12 mouse cellular contexts compared by ENCODE assay signal in the genomic region with DNA sequence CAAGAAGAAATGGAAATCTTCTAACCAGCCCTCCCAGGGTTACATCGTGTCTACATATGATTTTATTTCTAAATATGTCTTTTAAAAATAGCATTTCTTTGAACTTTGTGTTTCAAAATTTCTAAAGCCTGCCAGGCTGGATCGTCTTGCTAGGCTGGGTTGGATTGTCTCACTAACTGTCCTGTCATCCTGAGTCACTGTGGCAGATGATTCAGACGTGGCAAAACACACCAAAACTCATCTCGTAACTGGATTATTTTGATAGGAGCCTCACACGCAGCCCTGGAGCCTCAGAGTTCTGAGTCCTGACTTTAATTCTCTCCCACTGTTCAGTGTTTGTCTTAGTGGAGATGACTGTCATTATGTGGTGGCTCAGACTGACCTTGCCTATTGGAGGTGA. TPM values are rescaled to one million over a fixed set of nuclear protein-coding genes. Genes with fewer than 3 reads are reported as not detected.
A peak's percentile ranks its signal among the peaks of the same experiment; 100 is the strongest.
DNase-seq lines count a peak whose midpoint lies in the region; ATAC-seq lines count a peak whose summit lies in the region.
"Had no signal": no experiment of that assay in that cellular context is flagged by ENCODE, and none has a peak within 500 bp of the region (broad histone marks: within the 10 kb centered on the region; RNA-seq: fewer than 3 reads in every experiment).

No protein-coding gene starts in this region.

- ATAC-seq in frontal cortex, adult (ENCODE audit: low TSS enrichment): no peak
- ATAC-seq in liver, embryonic 13.5 days (ENCODE audit: low read depth): peak; percentile 77
- ATAC-seq: lung, postnatal 0 days had no signal

- H3K9ac ChIP-seq in liver, embryonic 13.5 days: peak overlapping the region; percentile 58
- H3K9ac ChIP-seq: midbrain, embryonic 12.5 days had no signal

- H3K9me3 ChIP-seq in liver, embryonic 13.5 days (replicated peaks): no peaks in the 10 kb centered on the region

- H3K4me2 ChIP-seq in liver, embryonic 13.5 days: peak overlapping the region; percentile 23
- H3K4me2 ChIP-seq: midbrain, embryonic 12.5 days had no signal

- H3K4me1 ChIP-seq in liver, embryonic 13.5 days (replicated peaks): peaks cover 42% of the 10 kb centered on the region
- H3K4me1 ChIP-seq: midbrain, embryonic 12.5 days had no signal

- peaks cover 22% of the 10 kb centered on the region for H3K36me3 ChIP-seq in liver, embryonic 13.5 days

- H3K4me3 ChIP-seq in liver, embryonic 13.5 days (replicated peaks): no peak overlapping the region
- H3K4me3 ChIP-seq: midbrain, embryonic 12.5 days had no signal

- 48% methylated on average over 5 of the region's 5 CpGs for WGBS in liver, embryonic 13.5 days (ENCODE audit: insufficient replicate concordance)

- peak; percentile 38 for DNase-seq in frontal cortex, postnatal 36 days (ENCODE audit: low spot score in 2 of 2)
- peak; percentile 36 for DNase-seq in 3134 (ENCODE audit: extremely low read depth, insufficient read length, low spot score)
- peak; percentile 30 for DNase-seq in MN1 (ENCODE audit: low spot score)
- no peak for DNase-seq in liver, embryonic 13.5 days
- no peak for DNase-seq in lung, postnatal 36 days
- DNase-seq in lung, postnatal 10 days: no peak
- DNase-seq: cerebellum, adult 18-20 months had no signal

- H3K27ac ChIP-seq in liver, embryonic 13.5 days: peak overlapping the region; percentile 89
- H3K27ac ChIP-seq: kidney, postnatal 0 days; midbrain, embryonic 12.5 days had no signal

- H3K27me3 ChIP-seq in liver, embryonic 13.5 days: 0 out of 2 replicates have a peak, but pooled peaks cover 6% of the 10 kb centered on the region
- H3K27me3 ChIP-seq: CH12.LX; midbrain, embryonic 12.5 days had no signal

RNA-seq across cellular contexts. Expression of a gene that starts 33.9 kb away (rescaled TPM):
- 22.5 and 36.2 TPM in 2 replicates for polyA plus RNA-seq in liver, embryonic 13.5 days (2015; fragmentation: Nextera tagmentation; extraction: Ambion mirVana)

RNA-seq across cellular contexts. Expression of a gene that starts 46.7 kb away (rescaled TPM):
- polyA plus RNA-seq in liver, embryonic 13.5 days (2015; fragmentation: Nextera tagmentation; extraction: Ambion mirVana): 3.7 and 5.5 TPM in 2 replicates
- polyA plus RNA-seq: kidney, postnatal 0 days; midbrain, embryonic 12.5 days had no signal

Comparison
In these comparisons a context has a peak if more than half of its experiments do, and no peak if none do; other contexts are left out.
1. DNase-seq: peak in frontal cortex, postnatal 36 days (2 of 2), 3134 (single experiment) and MN1 (single experiment); none in liver, embryonic 13.5 days (single experiment), lung, postnatal 36 days (single experiment) and lung, postnatal 10 days (single experiment).